Mouse (Mus musculus) adrenal gland (tissue): ENCODE measurements at regions not wholly inside any gene's neighbourhood (a gene's known extent, or its start where the extent isn't known, plus 50 kb on each side); places are given as distances from the start of the nearest gene placed in this dataset.

Source experiments
- intact Hi-C: fragments of 180-260 bp; cut with DNase I; formaldehyde crosslinking; loops from one replicate; pipeline ENCODE4 v1.15.1; 2025

GRCm38 (mm10) chr12:98337644-98338043 is 69.2 kb downstream of the Gpr65 start:
- intact Hi-C loops, result no loop called here

GRCm38 (mm10) chr12:98339536-98339935 is 71.1 kb downstream of the Gpr65 start:
- intact Hi-C loops, result no loop called here

GRCm38 (mm10) chr12:98342158-98342557 is 73.7 kb downstream of the Gpr65 start:
- intact Hi-C loops, result no loop called here

- intact Hi-C loops, result no loop called here
Observed at GRCm38 (mm10) chr12:98343653-98344052, 75.2 kb downstream of the Gpr65 start.

GRCm38 (mm10) chr12:98347056-98347455 is 78.6 kb downstream of the Gpr65 start:
- intact Hi-C loops, result loop anchor here (2.0 kb wide), 2 partner anchors 66 to 134 kb away; no protein-coding TSS in a partner anchor

- intact Hi-C loops, result loop anchor here (2.0 kb wide), 2 partner anchors 67 to 135 kb away; no protein-coding TSS in a partner anchor
Observed at GRCm38 (mm10) chr12:98347550-98348318, 79.3 kb downstream of the Gpr65 start.

GRCm38 (mm10) chr12:98349864-98350643 is 81.6 kb downstream of the Gpr65 start:
- intact Hi-C loops, result no loop called here

GRCm38 (mm10) chr12:98352401-98352800 is 84.0 kb downstream of the Gpr65 start:
- intact Hi-C loops, result no loop called here

- intact Hi-C loops, result no loop called here
Observed at GRCm38 (mm10) chr12:98354545-98354944, 86.1 kb downstream of the Gpr65 start.

GRCm38 (mm10) chr12:98367583-98367982 is 99.1 kb downstream of the Gpr65 start:
- intact Hi-C loops, result no loop called here

GRCm38 (mm10) chr12:98370771-98371170 is 102.3 kb downstream of the Gpr65 start:
- intact Hi-C loops, result no loop called here

- intact Hi-C loops, result no loop called here
Observed at GRCm38 (mm10) chr12:98375214-98375910, 106.9 kb downstream of the Gpr65 start.
